8 mouse cellular contexts compared by ENCODE assay signal in the genomic region with DNA sequence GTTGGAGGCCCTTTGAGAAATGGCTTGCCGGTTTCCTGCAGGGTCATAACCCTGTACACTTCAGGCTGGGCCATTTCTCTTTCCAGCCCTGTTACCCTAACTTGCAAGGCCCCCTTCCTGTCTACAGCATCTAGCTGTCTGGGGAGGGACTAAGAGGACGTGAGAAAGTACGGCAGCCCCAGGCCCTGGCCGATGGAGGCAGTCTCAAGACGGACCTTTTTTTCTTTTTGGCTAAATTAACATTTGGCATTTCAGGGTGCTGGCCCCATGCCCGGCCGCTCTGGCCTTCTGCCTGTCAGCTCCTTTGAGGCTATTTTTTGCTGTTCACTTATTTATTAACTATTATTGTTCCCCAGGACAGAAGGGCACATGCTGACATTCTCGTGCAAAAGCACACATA. TPM values are rescaled to one million over a fixed set of nuclear protein-coding genes. Genes with fewer than 3 reads are reported as not detected.
DNase-seq lines count a peak whose midpoint lies in the region; ATAC-seq and TF ChIP-seq lines count a peak whose summit lies in the region.

No protein-coding gene starts in this region.

- 38% methylated on average over 8 of the region's 8 CpGs for WGBS in neural tube, embryonic 13.5 days
- 74% methylated on average over 8 of the region's 8 CpGs for WGBS in thymus, adult 2 months

- H3K36me3 ChIP-seq in neural tube, embryonic 13.5 days, result 0 out of 2 replicates have a peak, but pooled peaks cover 3% of the 10 kb centered on the region
- H3K36me3 ChIP-seq in thymus, adult 2 months (ENCODE audit: control insufficient read depth, insufficient read depth, low read length), result no peaks in the 10 kb centered on the region

- TF ChIP-seq CTCF in thymus, adult 2 months (IDR thresholded peaks at IDR 0.05; ENCODE audit: borderline replicate concordance, control insufficient read depth, extremely low read depth, insufficient read depth, low read length, poor library complexity), result no peak

- H3K27me3 ChIP-seq in neural tube, embryonic 13.5 days, result no peaks in the 10 kb centered on the region
- no peaks in the 10 kb centered on the region for H3K27me3 ChIP-seq in thymus, adult 2 months (ENCODE audit: control insufficient read depth, insufficient read depth, low read length)

- no peak for DNase-seq in neural tube, embryonic 10.5 days (ENCODE audit: extremely low spot score, low spot score)
- DNase-seq in cerebellum, adult 11-12 months, result peak; percentile 81
- DNase-seq in heart, postnatal 10 days, result peak; percentile 75 to 77
- DNase-seq in lung, postnatal 36 days, result peak; percentile 57
- no peak for DNase-seq in thymus, adult 2 months

- H3K27ac ChIP-seq in neural tube, embryonic 13.5 days (replicated peaks), result 0 out of 2 replicates have a peak overlapping the region, but pooled peaks have one; percentile 18
- no peak overlapping the region for H3K27ac ChIP-seq in thymus, adult 2 months (ENCODE audit: control insufficient read depth, insufficient read depth, low read length)

- no peak overlapping the region for H3K9ac ChIP-seq in neural tube, embryonic 13.5 days

- peaks cover 23% of the 10 kb centered on the region for H3K4me1 ChIP-seq in neural tube, embryonic 13.5 days (replicated peaks)
- H3K4me1 ChIP-seq in thymus, adult 2 months (replicated peaks; ENCODE audit: control insufficient read depth, insufficient read depth, low read length), result no peaks in the 10 kb centered on the region

- no peak overlapping the region for H3K4me3 ChIP-seq in neural tube, embryonic 13.5 days
- H3K4me3 ChIP-seq in thymus, adult 2 months (ENCODE audit: control insufficient read depth, insufficient read depth, low read length), result no peak overlapping the region

- intact Hi-C loops in heart, postnatal 10 days (cut with DNase I), result no loop called here

- ATAC-seq in neural tube, embryonic 13.5 days (ENCODE audit: low read depth), result no peak
- no peak for ATAC-seq in frontal cortex, adult (ENCODE audit: low TSS enrichment)
- no peak for ATAC-seq in megakaryocyte, adult 5-6 weeks (ENCODE audit: poor library complexity, severe bottlenecking)

- TF ChIP-seq POLR2A in thymus, adult 2 months (IDR thresholded peaks at IDR 0.05; ENCODE audit: control insufficient read depth, extremely low read depth, insufficient read depth, low read length, poor library complexity), result no peak

- no peaks in the 10 kb centered on the region for H3K9me3 ChIP-seq in neural tube, embryonic 13.5 days

- no peak overlapping the region for H3K4me2 ChIP-seq in neural tube, embryonic 13.5 days

RNA-seq across cellular contexts. Expression of a gene that starts 24.4 kb away (rescaled TPM):
- 4.0 and 5.3 TPM in 2 replicates for polyA plus RNA-seq in neural tube, embryonic 13.5 days (2015; fragmentation: Nextera tagmentation; extraction: Ambion mirVana)
- 10 to 100 TPM; 55.1 to 56.3 TPM for total RNA-seq in heart, postnatal 10 days (2021)
- polyA plus RNA-seq in thymus, adult 2 months (2012; rRNA removed), result 4.8 and 6.8 TPM in 2 replicates
- total RNA-seq in megakaryocyte, adult 5-6 weeks (2015), result not detected in 2 replicates
- not detected in 2 replicates for total RNA-seq in megakaryocyte, adult 5-6 weeks (2017)

Comparison
In these comparisons a context has a peak if more than half of its experiments do, and no peak if none do; other contexts are left out.
1. DNase-seq: peak in cerebellum, adult 11-12 months (single experiment), heart, postnatal 10 days (2 of 2) and lung, postnatal 36 days (single experiment); none in neural tube, embryonic 10.5 days (single experiment) and thymus, adult 2 months (single experiment).
2. RNA of a gene that starts 24.4 kb away (total RNA-seq): 55.1 to 56.3 TPM in heart, postnatal 10 days; not detected in megakaryocyte, adult 5-6 weeks; every median in the first group is over 10 times any median in the second.